Mouse (Mus musculus) liver, embryonic 15.5 days (tissue): ENCODE measurements around the gene Atf7. TPM values are rescaled to one million over a fixed set of nuclear protein-coding genes. Genes with fewer than 3 reads are reported as not detected.

Experiments
- ATAC-seq: fragments of 200-750 bp; cut with Nextera tagmentation; 2 replicates; pipeline ENCODE4 v1.8.0; 2017; ENCODE audit warnings: moderate number of reproducible peaks, mild to moderate bottlenecking, moderate library complexity; ENCODE audit not compliant: insufficient read depth
- H3K27ac ChIP-seq: fragments of 300-500 bp; sonication (generic); replicated peaks from 2 replicates; pipeline ENCODE4 v1.5.1; 2015; ENCODE audit warnings: mild to moderate bottlenecking, inconsistent platforms
- H3K27me3 ChIP-seq: fragments of 300-500 bp; sonication (generic); 2 replicates; pipeline ENCODE4 v1.6.1; 2015; ENCODE audit warnings: mild to moderate bottlenecking, inconsistent platforms
- H3K36me3 ChIP-seq: fragments of 300-500 bp; sonication (generic); replicated peaks from 2 replicates; pipeline ENCODE4 v1.6.1; 2015; ENCODE audit warnings: moderate library complexity, mild to moderate bottlenecking, inconsistent platforms
- H3K4me1 ChIP-seq: fragments of 300-500 bp; sonication (generic); replicated peaks from 2 replicates; pipeline ENCODE4 v1.6.1; 2015; ENCODE audit warnings: inconsistent platforms
- H3K4me2 ChIP-seq: fragments of 300-500 bp; sonication (generic); 2 replicates; pipeline ENCODE4 v1.6.1; 2015; ENCODE audit warnings: moderate library complexity, mild to moderate bottlenecking, inconsistent platforms
- H3K4me3 ChIP-seq: fragments of 300-500 bp; sonication (generic); replicated peaks from 2 replicates; pipeline ENCODE4 v1.5.1; 2015; ENCODE audit warnings: mild to moderate bottlenecking, inconsistent platforms
- H3K9ac ChIP-seq: fragments of 300-500 bp; sonication (generic); 2 replicates; pipeline ENCODE4 v1.6.1; 2015; ENCODE audit warnings: moderate library complexity, mild to moderate bottlenecking, inconsistent platforms
- H3K9me3 ChIP-seq: fragments of 300-500 bp; sonication (generic); replicated peaks from 2 replicates; pipeline ENCODE4 v1.6.1; 2016; ENCODE audit warnings: inconsistent platforms
- WGBS: fragments of 180-500 bp; shearing (Covaris S2); methylation state at CpG from one replicate; pipeline ENCODE4 v1.1.7; 2015; ENCODE audit warnings: mixed read lengths; ENCODE audit not compliant: insufficient replicate concordance; 5-methylcytosine and 5-hydroxymethylcytosine counted together
- polyA plus RNA-seq: library from polyadenylated mRNA; unstranded; fragments of >200 nt; fragmentation: Nextera tagmentation; extraction: Ambion mirVana; gene quantifications from 2 replicates; pipeline ENCODE4 v1.2.1, GENCODE M21; 2015

The Atf7 gene
- polyA plus RNA-seq, 1 experiment from 2014 or later = 8.8 TPM

GRCm38 (mm10) chr15:102524892-102525485 is 100.3 kb downstream of the Atf7 start, which contains the start of gene Npff:
Gene Npff, minus strand, starts transcription at chr15:102524942.
- Histone ChIP-seq H3K4me3 (no peak within 1 kb of the TSS), H3K9ac (no peak within 1 kb of the TSS), H3K4me1 (peaks cover 16% of the 10 kb centered on the region), H3K27me3 (no peaks in the 10 kb centered on the region), H3K4me2 (no peak within 1 kb of the TSS), H3K27ac (no peak within 1 kb of the TSS), H3K9me3 (no peaks in the 10 kb centered on the region), H3K36me3 (peaks cover 62% of the 10 kb centered on the region)
- no peak for ATAC-seq
- 2% methylated on average over 3 of the region's 3 CpGs for WGBS

GRCm38 (mm10) chr15:102521480-102521879 is 103.8 kb downstream of the Atf7 start:
- no peak overlapping the region for H3K27ac ChIP-seq
- H3K27me3 ChIP-seq = peaks cover 3% of the 10 kb centered on the region; the same call in 1 of the 2 replicates
- H3K9me3 ChIP-seq = no peaks in the 10 kb centered on the region
- ATAC-seq = no peak
- no peak overlapping the region for H3K4me2 ChIP-seq
- 62% methylated on average over 4 of the region's 4 CpGs for WGBS
- no peak overlapping the region for H3K4me3 ChIP-seq
- peaks cover 42% of the 10 kb centered on the region for H3K4me1 ChIP-seq
- H3K36me3 ChIP-seq = peaks cover 37% of the 10 kb centered on the region
- H3K9ac ChIP-seq = no peak overlapping the region; the same call in 1 of the 2 replicates

- peaks cover 37% of the 10 kb centered on the region for H3K36me3 ChIP-seq
- peak overlapping the region; percentile 94; the same call in 1 of the 2 replicates for H3K9ac ChIP-seq
- H3K27me3 ChIP-seq = peaks cover 13% of the 10 kb centered on the region
- WGBS = 26% methylated on average over 4 of the region's 4 CpGs
- H3K4me1 ChIP-seq = peaks cover 49% of the 10 kb centered on the region
- peak overlapping the region; percentile 38; the same call in 1 of the 2 replicates for H3K27ac ChIP-seq
- H3K9me3 ChIP-seq = no peaks in the 10 kb centered on the region
- no peak overlapping the region for H3K4me3 ChIP-seq
- peak overlapping the region; percentile 100 for H3K4me2 ChIP-seq
- no peak for ATAC-seq
Measured at GRCm38 (mm10) chr15:102520416-102520815, 104.8 kb downstream of the Atf7 start.

GRCm38 (mm10) chr15:102519211-102520141 is 105.8 kb downstream of the Atf7 start:
- peak overlapping the region; percentile 94 for H3K9ac ChIP-seq
- no peak for ATAC-seq
- no peaks in the 10 kb centered on the region for H3K9me3 ChIP-seq
- peaks cover 16% of the 10 kb centered on the region for H3K27me3 ChIP-seq
- H3K4me3 ChIP-seq = peak overlapping the region; percentile 87
- H3K4me2 ChIP-seq = peak overlapping the region; percentile 100
- peaks cover 33% of the 10 kb centered on the region for H3K36me3 ChIP-seq
- H3K4me1 ChIP-seq = peaks cover 49% of the 10 kb centered on the region
- H3K27ac ChIP-seq = peak overlapping the region; percentile 97
- 26% methylated on average over 17 of the region's 17 CpGs for WGBS

- Histone ChIP-seq H3K9ac (peak overlapping the region; percentile 94), H3K27me3 (peaks cover 16% of the 10 kb centered on the region), H3K4me2 (peak overlapping the region; percentile 100), H3K4me3 (peak overlapping the region; percentile 87), H3K9me3 (no peaks in the 10 kb centered on the region), H3K27ac (peak overlapping the region; percentile 97), H3K36me3 (peaks cover 27% of the 10 kb centered on the region), H3K4me1 (peaks cover 49% of the 10 kb centered on the region)
- no peak for ATAC-seq
- 3% methylated on average over 9 of the region's 9 CpGs for WGBS
Measured at GRCm38 (mm10) chr15:102518859-102519201, 106.4 kb downstream of the Atf7 start.

GRCm38 (mm10) chr15:102517976-102518858 is 107.0 kb downstream of the Atf7 start, which contains the start of gene Tarbp2:
Gene Tarbp2, plus strand, starts transcription at chr15:102518192.
- Histone ChIP-seq H3K4me1 (peaks cover 49% of the 10 kb centered on the region), H3K4me2 (peak within 1 kb of the TSS; percentile 100), H3K27me3 (peaks cover 16% of the 10 kb centered on the region), H3K27ac (peak within 1 kb of the TSS; percentile 97), H3K9me3 (no peaks in the 10 kb centered on the region), H3K9ac (peak within 1 kb of the TSS; percentile 94), H3K36me3 (peaks cover 23% of the 10 kb centered on the region), H3K4me3 (peak within 1 kb of the TSS; percentile 87)
- WGBS = under 1% methylated on average over 60 of the region's 60 CpGs
- ATAC-seq = peak; percentile 93

- peaks cover 16% of the 10 kb centered on the region for H3K27me3 ChIP-seq
- peak overlapping the region; percentile 87 for H3K4me3 ChIP-seq
- H3K4me2 ChIP-seq = peak overlapping the region; percentile 100
- peak overlapping the region; percentile 70 for H3K9ac ChIP-seq
- peaks cover 20% of the 10 kb centered on the region for H3K36me3 ChIP-seq
- no peak for ATAC-seq
- peaks cover 49% of the 10 kb centered on the region for H3K4me1 ChIP-seq
- no peaks in the 10 kb centered on the region for H3K9me3 ChIP-seq
- peak overlapping the region; percentile 81 for H3K27ac ChIP-seq
- WGBS = under 1% methylated on average over 10 of the region's 10 CpGs
Measured at GRCm38 (mm10) chr15:102517631-102517975, 107.7 kb downstream of the Atf7 start.

GRCm38 (mm10) chr15:102516728-102517404 is 108.4 kb downstream of the Atf7 start, which contains the start of gene Map3k12:
Gene Map3k12, minus strand, starts transcription at chr15:102517064.
- peak within 1 kb of the TSS; percentile 87 for H3K4me3 ChIP-seq
- peak within 1 kb of the TSS; percentile 81 for H3K27ac ChIP-seq
- no peaks in the 10 kb centered on the region for H3K9me3 ChIP-seq
- under 1% methylated on average over 43 of the region's 43 CpGs for WGBS
- H3K4me1 ChIP-seq = peaks cover 49% of the 10 kb centered on the region
- H3K9ac ChIP-seq = peak within 1 kb of the TSS; percentile 70
- peaks cover 22% of the 10 kb centered on the region for H3K27me3 ChIP-seq
- no peak for ATAC-seq
- peaks cover 12% of the 10 kb centered on the region for H3K36me3 ChIP-seq
- peak within 1 kb of the TSS; percentile 100 for H3K4me2 ChIP-seq

- Histone ChIP-seq H3K4me3 (peak overlapping the region; percentile 87), H3K9me3 (no peaks in the 10 kb centered on the region), H3K27me3 (peaks cover 27% of the 10 kb centered on the region), H3K4me2 (peak overlapping the region; percentile 100), H3K36me3 (peaks cover 6% of the 10 kb centered on the region; the same call in 1 of the 2 replicates), H3K4me1 (peaks cover 46% of the 10 kb centered on the region), H3K27ac (no peak overlapping the region), H3K9ac (peak overlapping the region; percentile 70)
- ATAC-seq = no peak
- 10% methylated on average over 12 of the region's 12 CpGs for WGBS
Measured at GRCm38 (mm10) chr15:102516293-102516692, 109.0 kb downstream of the Atf7 start.

- no peak for ATAC-seq
- peaks cover 1% of the 10 kb centered on the region; the same call in 1 of the 2 replicates for H3K36me3 ChIP-seq
- H3K9ac ChIP-seq = no peak overlapping the region
- WGBS = 72% methylated on average over 4 of the region's 4 CpGs
- H3K4me2 ChIP-seq = peak overlapping the region; percentile 100
- peak overlapping the region; percentile 87 for H3K4me3 ChIP-seq
- peaks cover 32% of the 10 kb centered on the region for H3K27me3 ChIP-seq
- H3K9me3 ChIP-seq = no peaks in the 10 kb centered on the region
- no peak overlapping the region for H3K27ac ChIP-seq
- H3K4me1 ChIP-seq = peaks cover 46% of the 10 kb centered on the region
Measured at GRCm38 (mm10) chr15:102515791-102516190, 109.5 kb downstream of the Atf7 start.
